Mouse (Mus musculus): Measurements from ENCODE around the gene Ms4a12. TPM values are rescaled to one million over a fixed set of nuclear protein-coding genes. Genes with fewer than 3 reads are reported as not detected.

Ms4a12 gene
- polyA plus RNA-seq, 1 experiment from 2014 or later: not detected

DNA sequence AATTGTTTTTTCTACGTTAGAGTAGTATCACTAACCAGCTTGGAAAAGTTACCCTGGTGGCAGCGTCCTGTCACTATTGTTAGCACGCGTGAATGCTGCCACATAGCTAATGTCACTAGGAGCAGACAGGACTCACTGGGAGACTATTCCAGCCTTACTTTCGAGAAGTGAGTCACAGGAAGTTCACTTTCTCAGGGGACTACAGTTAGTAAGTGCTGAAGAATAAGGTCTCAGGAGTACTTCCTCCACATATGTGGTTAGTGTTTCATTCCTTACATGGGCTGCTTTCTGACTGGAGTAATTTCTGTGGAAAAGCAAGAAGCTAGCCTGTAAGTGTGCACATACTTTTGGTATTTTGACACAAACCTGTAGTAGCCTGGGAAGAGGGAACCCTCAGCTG lies 2.0 kb upstream of the Ms4a12 start:
- Histone ChIP-seq H3K4me3 (no peak overlapping the region), H3K4me1 (no peaks in the 10 kb centered on the region), H3K27me3 (ENCODE audit: low read depth, poor library complexity, severe bottlenecking) (no peaks in the 10 kb centered on the region), H3K9me3 (replicated peaks) (no peaks in the 10 kb centered on the region), H3K36me3 (no peaks in the 10 kb centered on the region), H3K27ac (no peak overlapping the region)
- 88% methylated on average over 5 of the region's 5 CpGs for WGBS
- no peak for DNase-seq (ENCODE audit: low spot score)

DNA sequence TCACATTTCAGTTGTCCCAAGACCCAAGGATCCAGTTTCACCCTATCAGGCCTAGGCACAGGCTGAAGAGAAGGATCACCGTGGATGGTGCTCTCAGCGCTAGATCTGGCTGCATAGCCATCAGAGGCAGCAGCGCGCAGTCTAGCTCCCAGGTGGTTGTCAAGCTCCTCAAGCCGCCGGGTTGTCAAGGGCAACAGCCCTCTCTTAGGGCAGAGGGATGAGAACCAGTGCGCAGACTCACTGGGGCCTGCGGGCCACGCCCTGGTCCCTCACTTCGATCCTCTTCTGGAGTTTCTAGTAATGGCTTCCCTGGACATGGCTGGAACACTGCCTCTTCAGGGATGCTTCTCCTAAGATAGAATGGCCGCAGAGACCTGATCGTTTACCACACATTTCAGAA lies 35.7 kb downstream of the Ms4a12 start, which contains the start of gene Ms4a13:
Ms4a13 (minus strand) TSS at position 192 of the 400 bp plus-strand sequence.
- DNase-seq (ENCODE audit: low spot score): no peak
- no peak within 1 kb of the TSS for H3K4me3 ChIP-seq
- WGBS: 67% methylated on average over 12 of the region's 12 CpGs
- no peaks in the 10 kb centered on the region for H3K4me1 ChIP-seq
- no peaks in the 10 kb centered on the region for H3K9me3 ChIP-seq (replicated peaks)
- H3K36me3 ChIP-seq: no peaks in the 10 kb centered on the region
- H3K27ac ChIP-seq: no peak within 1 kb of the TSS
- H3K27me3 ChIP-seq (ENCODE audit: low read depth, poor library complexity, severe bottlenecking): no peaks in the 10 kb centered on the region

DNA sequence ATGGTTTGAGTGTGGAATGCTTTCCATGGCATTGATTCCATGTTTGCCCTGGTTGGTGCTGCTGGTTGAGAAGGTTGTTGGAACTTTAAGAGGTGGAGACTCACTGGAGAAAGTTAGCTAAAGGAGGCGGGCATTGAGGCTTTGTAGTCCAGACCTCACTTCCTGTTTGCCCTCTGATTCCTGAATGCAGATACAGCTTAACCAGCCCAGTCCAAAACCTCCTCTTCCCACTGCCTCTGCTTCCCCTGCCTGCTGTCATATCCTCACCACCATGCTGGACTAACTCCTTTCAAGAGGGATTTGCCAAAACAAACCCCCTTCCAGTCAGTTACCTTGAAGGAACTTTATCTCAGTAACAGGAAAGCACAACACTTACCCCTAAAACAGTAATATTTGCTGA lies 39.7 kb downstream of the Ms4a12 start:
- no peaks in the 10 kb centered on the region for H3K4me1 ChIP-seq
- no peak for DNase-seq (ENCODE audit: low spot score)
- no peaks in the 10 kb centered on the region for H3K36me3 ChIP-seq
- H3K27ac ChIP-seq: no peak overlapping the region
- 76% methylated on average over 1 of the region's 1 CpGs for WGBS
- no peak overlapping the region for H3K4me3 ChIP-seq
- H3K27me3 ChIP-seq (ENCODE audit: low read depth, poor library complexity, severe bottlenecking): no peaks in the 10 kb centered on the region
- no peaks in the 10 kb centered on the region for H3K9me3 ChIP-seq (replicated peaks)

DNA sequence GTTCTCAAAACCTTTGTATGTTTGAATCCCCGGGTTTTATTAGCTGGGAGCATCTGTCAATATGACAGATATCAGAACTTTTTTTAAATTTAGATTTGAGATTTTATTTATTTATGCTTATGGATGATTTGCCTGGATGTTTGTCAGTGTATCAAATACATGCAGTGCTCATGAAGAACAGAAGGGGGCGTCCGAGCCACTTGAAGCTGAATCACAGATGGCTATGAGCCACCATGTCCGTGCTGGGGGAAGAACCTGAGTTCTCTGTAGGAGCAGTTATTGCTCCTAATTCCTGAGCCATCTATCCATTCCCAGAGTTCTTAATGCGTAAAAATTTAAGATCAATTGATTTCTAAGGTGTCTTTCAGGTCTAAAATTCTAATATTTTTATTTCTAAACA lies 48.1 kb downstream of the Ms4a12 start:
- Histone ChIP-seq H3K27ac (no peak overlapping the region), H3K4me1 (no peaks in the 10 kb centered on the region), H3K36me3 (no peaks in the 10 kb centered on the region), H3K9me3 (replicated peaks) (no peaks in the 10 kb centered on the region), H3K27me3 (ENCODE audit: low read depth, poor library complexity, severe bottlenecking) (no peaks in the 10 kb centered on the region), H3K4me3 (no peak overlapping the region)
- DNase-seq (ENCODE audit: low spot score): no peak
- 17% methylated on average over 5 of the region's 5 CpGs for whole genome bisulfite sequencing

DNA sequence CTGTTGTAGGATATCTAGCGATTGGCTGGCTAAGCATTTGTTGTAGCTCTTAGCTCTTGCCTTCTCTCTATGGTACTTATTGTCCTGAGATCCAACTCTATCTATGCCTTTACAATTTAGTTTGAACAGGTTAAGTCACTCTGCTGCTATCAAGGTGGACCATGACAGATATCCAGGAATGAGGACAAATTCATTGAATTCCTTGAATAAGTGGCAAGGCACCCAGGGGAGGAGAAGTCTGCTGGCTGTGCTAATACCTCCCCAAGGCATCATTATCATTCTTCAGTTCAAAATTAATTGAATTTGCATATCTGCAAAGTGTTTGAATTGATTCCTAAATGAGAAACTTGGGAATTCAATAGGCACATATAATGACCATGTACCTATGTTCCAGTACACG lies 54.8 kb downstream of the Ms4a12 start:
- Histone ChIP-seq H3K4me3 (no peak overlapping the region), H3K27me3 (ENCODE audit: low read depth, poor library complexity, severe bottlenecking) (no peaks in the 10 kb centered on the region), H3K36me3 (no peaks in the 10 kb centered on the region), H3K4me1 (no peaks in the 10 kb centered on the region), H3K27ac (no peak overlapping the region), H3K9me3 (replicated peaks) (no peaks in the 10 kb centered on the region)
- DNase-seq (ENCODE audit: low spot score): no peak
- WGBS: 63% methylated on average over 2 of the region's 2 CpGs

DNA sequence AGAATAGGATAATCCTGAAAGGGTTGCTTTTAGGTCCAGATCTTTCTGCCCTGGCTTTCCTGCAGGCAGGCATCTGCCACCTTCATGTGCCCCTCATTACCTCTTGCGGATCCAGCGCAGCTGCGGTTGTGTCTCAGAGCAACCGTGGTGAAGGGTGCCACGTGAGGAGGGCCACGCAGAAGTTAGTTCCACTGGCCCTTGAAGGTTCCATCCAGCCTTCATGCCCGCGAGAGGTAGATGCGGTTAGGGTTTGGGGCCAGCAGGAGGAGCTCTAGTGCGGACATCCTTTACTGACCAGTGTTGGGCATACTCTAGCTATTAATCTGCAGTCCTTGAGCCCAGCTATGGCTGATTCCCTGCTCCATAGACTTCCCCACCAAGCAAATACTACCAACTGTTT lies 67.1 kb downstream of the Ms4a12 start, which contains the start of gene 1700025F22Rik:
1700025F22Rik (minus strand) TSS at position 149 of the 400 bp plus-strand sequence.
- H3K36me3 ChIP-seq: no peaks in the 10 kb centered on the region
- no peaks in the 10 kb centered on the region for H3K27me3 ChIP-seq (ENCODE audit: low read depth, poor library complexity, severe bottlenecking)
- H3K27ac ChIP-seq: no peak within 1 kb of the TSS
- H3K4me3 ChIP-seq: no peak within 1 kb of the TSS
- 40% methylated on average over 10 of the region's 10 CpGs for WGBS
- no peaks in the 10 kb centered on the region for H3K9me3 ChIP-seq (replicated peaks)
- no peak for DNase-seq (ENCODE audit: low spot score)
- no peaks in the 10 kb centered on the region for H3K4me1 ChIP-seq

Other genes starting within 250 kb of the Ms4a12 start
- not detected in 2 replicates for gene Ms4a15, start 239.2 kb downstream of the Ms4a12 start, polyA plus RNA-seq (2016; fragmentation: Nextera tagmentation; extraction: Ambion mirVana)
- gene Ms4a18, start 214.4 kb downstream of the Ms4a12 start, polyA plus RNA-seq (2016; fragmentation: Nextera tagmentation; extraction: Ambion mirVana): not detected in 2 replicates
- gene Ms4a8a, start 151.3 kb downstream of the Ms4a12 start, polyA plus RNA-seq (2016; fragmentation: Nextera tagmentation; extraction: Ambion mirVana): not detected in 2 replicates
- not detected in 2 replicates for gene 1700017D01Rik, start 101.6 kb downstream of the Ms4a12 start, polyA plus RNA-seq (2016; fragmentation: Nextera tagmentation; extraction: Ambion mirVana)
- gene 1700025F22Rik, start 67.1 kb downstream of the Ms4a12 start, polyA plus RNA-seq (2016; fragmentation: Nextera tagmentation; extraction: Ambion mirVana): not detected in 2 replicates
- not detected in 2 replicates for gene Ms4a13, start 35.7 kb downstream of the Ms4a12 start, polyA plus RNA-seq (2016; fragmentation: Nextera tagmentation; extraction: Ambion mirVana)
- gene Ms4a1, start 33.8 kb upstream of the Ms4a12 start, polyA plus RNA-seq (2016; fragmentation: Nextera tagmentation; extraction: Ambion mirVana): not detected in 2 replicates
- gene Ms4a5, start 51.4 kb upstream of the Ms4a12 start, polyA plus RNA-seq (2016; fragmentation: Nextera tagmentation; extraction: Ambion mirVana): not detected in 2 replicates
- not detected in 2 replicates for gene Ms4a14, start 82.0 kb upstream of the Ms4a12 start, polyA plus RNA-seq (2016; fragmentation: Nextera tagmentation; extraction: Ambion mirVana)
- 0.33 TPM in 1 of 2 replicates, not detected in the other for gene Ms4a7, start 103.7 kb upstream of the Ms4a12 start, polyA plus RNA-seq (2016; fragmentation: Nextera tagmentation; extraction: Ambion mirVana)
- 1.5 TPM in 1 of 2 replicates, not detected in the other for gene Ms4a4a, start 143.1 kb upstream of the Ms4a12 start, polyA plus RNA-seq (2016; fragmentation: Nextera tagmentation; extraction: Ambion mirVana)
- 0.14 TPM in 1 of 2 replicates, not detected in the other for gene Ms4a4c, start 172.3 kb upstream of the Ms4a12 start, polyA plus RNA-seq (2016; fragmentation: Nextera tagmentation; extraction: Ambion mirVana)
- gene Ms4a4b, start 211.1 kb upstream of the Ms4a12 start, polyA plus RNA-seq (2016; fragmentation: Nextera tagmentation; extraction: Ambion mirVana): not detected in 2 replicates
- 0.23 and 0.69 TPM in 2 replicates for gene Ms4a6c, start 236.9 kb upstream of the Ms4a12 start, polyA plus RNA-seq (2016; fragmentation: Nextera tagmentation; extraction: Ambion mirVana)

Measured in limb, embryonic 10.5 days (tissue).